Mouse (Mus musculus) megakaryocyte-erythroid progenitor cell, adult 5 weeks (primary cell): Measurements from ENCODE around the gene Pop5. TPM values are rescaled to one million over a fixed set of nuclear protein-coding genes. Genes with fewer than 3 reads are reported as not detected.

Source experiments
- polyA plus RNA-seq: library from polyadenylated mRNA; stranded (reverse); fragments of >175 nt; gene quantifications from 2 replicates; pipeline ENCODE4 v1.2.3, GENCODE M21; 2012

Gene Pop5
- polyA plus RNA-seq: 13.8 and 18.1 TPM in 2 replicates

DNA sequence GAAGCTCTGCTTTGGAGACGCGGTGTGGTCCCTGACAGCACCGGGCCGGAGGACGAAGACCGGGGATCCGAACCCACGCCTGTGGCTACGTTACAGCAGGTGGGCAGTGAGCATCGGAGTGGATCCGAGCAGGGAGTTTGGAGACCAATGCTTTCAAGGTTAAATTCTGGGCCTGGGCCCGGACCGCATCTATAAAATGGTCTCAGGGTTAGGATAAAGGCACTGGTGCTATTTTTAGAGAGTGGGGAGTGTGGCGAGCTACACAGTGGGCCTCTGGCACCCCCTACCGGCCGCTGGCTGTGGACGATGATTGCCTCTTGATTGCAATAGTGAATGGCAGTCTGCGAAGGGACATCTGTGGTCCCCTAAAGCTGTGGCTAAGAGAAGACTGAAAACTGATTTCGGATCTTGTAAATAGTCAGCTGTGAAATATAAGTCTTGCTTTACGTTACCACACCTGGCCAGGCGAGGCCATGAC lies at the start of gene Pop5:
Gene Pop5 (plus strand): TSS at position 51 of the 478 bp plus-strand sequence.

GRCm38 (mm10) chr5:115193669-115194625 lies 41.7 kb upstream of the Pop5 start, which contains the start of gene Cabp1:
Gene Cabp1, minus strand, starts transcription at chr5:115194381.

GRCm38 (mm10) chr5:115272812-115273548 lies 37.3 kb downstream of the Pop5 start, which contains the start of gene Rnf10:
Gene Rnf10, minus strand, starts transcription at chr5:115272898.

DNA sequence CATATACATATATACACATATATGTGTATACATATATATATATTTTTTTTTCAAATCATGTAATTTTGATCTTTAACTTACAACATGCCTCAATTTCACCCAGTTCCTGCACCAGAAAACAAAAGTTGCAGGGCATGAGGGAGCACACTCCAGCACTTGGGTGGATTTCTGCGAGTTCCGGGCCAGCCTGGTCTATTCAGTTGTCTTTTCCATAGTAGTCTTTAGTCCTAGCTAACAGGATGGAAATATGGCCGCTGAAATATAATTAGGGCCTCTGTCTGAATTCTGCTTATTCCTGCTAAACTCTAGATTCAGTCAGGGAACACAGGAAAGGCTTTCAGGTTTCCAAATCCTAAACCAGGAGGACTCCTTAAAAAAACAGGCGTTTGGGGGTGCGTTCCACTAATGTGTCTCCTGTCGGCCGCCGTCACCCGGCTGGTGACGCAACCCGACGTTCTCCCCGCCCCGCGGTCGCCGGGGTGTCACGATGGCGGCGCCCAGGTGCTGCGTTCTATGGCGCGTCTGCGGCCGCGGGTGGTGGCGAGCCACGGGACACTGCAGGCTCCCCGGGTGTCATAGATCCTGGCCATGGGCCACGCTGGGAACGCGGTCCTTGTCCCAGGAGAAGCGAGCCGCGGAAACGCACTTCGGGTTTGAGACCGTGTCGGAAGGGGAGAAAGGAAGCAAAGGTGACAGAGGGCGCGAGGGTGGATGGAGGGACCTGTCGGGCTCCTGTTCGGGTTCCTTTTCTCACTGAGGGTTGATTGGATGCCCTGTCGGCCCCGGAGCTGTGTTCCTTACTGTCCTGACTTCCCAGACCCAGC lies 43.8 kb downstream of the Pop5 start, which contains the start of gene Coq5:
Gene Coq5 (plus strand): TSS at position 441 of the 824 bp plus-strand sequence.

Other genes starting within 250 kb of the Pop5 start
- gene Sppl3, start 224.7 kb upstream of the Pop5 start, polyA plus RNA-seq: 18.8 and 28.7 TPM in 2 replicates
- not detected in 2 replicates for gene Gm10401, start 137.5 kb upstream of the Pop5 start, polyA plus RNA-seq
- gene Acads, start 116.5 kb upstream of the Pop5 start, polyA plus RNA-seq: 57.8 and 61.9 TPM in 2 replicates
- gene Unc119b, start 100.9 kb upstream of the Pop5 start, polyA plus RNA-seq: 40.0 and 46.4 TPM in 2 replicates
- 66.7 and 90.8 TPM in 2 replicates for gene Mlec, start 77.7 kb upstream of the Pop5 start, polyA plus RNA-seq
- gene Cabp1, start 41.5 kb upstream of the Pop5 start, polyA plus RNA-seq: 0.37 and 0.73 TPM in 2 replicates
- 243 and 252 TPM in 2 replicates for gene Rnf10, start 37.1 kb downstream of the Pop5 start, polyA plus RNA-seq
- gene Coq5, start 43.8 kb downstream of the Pop5 start, polyA plus RNA-seq: 17.6 and 18.8 TPM in 2 replicates
- 412 and 470 TPM in 2 replicates for gene Dynll1, start 65.2 kb downstream of the Pop5 start, polyA plus RNA-seq
- 74.0 and 79.8 TPM in 2 replicates for gene Srsf9, start 91.3 kb downstream of the Pop5 start, polyA plus RNA-seq
- gene Gatc, start 105.3 kb downstream of the Pop5 start, polyA plus RNA-seq: 11.6 and 11.8 TPM in 2 replicates
- 4.6 and 6.1 TPM in 2 replicates for gene Triap1, start 105.4 kb downstream of the Pop5 start, polyA plus RNA-seq
- gene Cox6a1, start 113.1 kb downstream of the Pop5 start, polyA plus RNA-seq: 1,870 and 2,088 TPM in 2 replicates
- gene Msi1, start 193.8 kb downstream of the Pop5 start, polyA plus RNA-seq: not detected in 2 replicates
- not detected in 2 replicates for gene Pla2g1b, start 230.4 kb downstream of the Pop5 start, polyA plus RNA-seq
- 6.3 and 8.1 TPM in 2 replicates for gene Sirt4, start 248.9 kb downstream of the Pop5 start, polyA plus RNA-seq